Mouse (Mus musculus) CH12.LX (cell line): ENCODE measurements around the gene Sidt2.

Source experiments
- CTCF ChIP-seq, 2 experiments: IDR thresholded peaks in 1 of 2; conservative IDR thresholded peaks in 1 of 2; 2 replicates each; pipeline ENCODE4 v1.5.1; 2011 to 2012; ENCODE audit warnings: low read depth in 2 of 2, low read length in 2 of 2, improper control_type of control experiment in 1 of 2, inconsistent platforms in 1 of 2, mild to moderate bottlenecking in 1 of 2, moderate library complexity in 1 of 2
- KAT2A ChIP-seq: IDR thresholded peaks from 2 replicates; pipeline ENCODE4 v1.6.1; 2012; ENCODE audit warnings: low read length, improper control_type of control experiment, inconsistent platforms; ENCODE audit not compliant: insufficient replicate concordance
- POLR2A ChIP-seq: IDR thresholded peaks from 2 replicates; pipeline ENCODE4 v1.6.1; 2011; ENCODE audit warnings: low read depth, mild to moderate bottlenecking, improper control_type of control experiment, low read length
- ZC3H11A ChIP-seq: IDR thresholded peaks from 2 replicates; pipeline ENCODE4 v1.6.1; 2012; ENCODE audit warnings: low read depth, mild to moderate bottlenecking, inconsistent platforms, low read length, improper control_type of control experiment

DNA sequence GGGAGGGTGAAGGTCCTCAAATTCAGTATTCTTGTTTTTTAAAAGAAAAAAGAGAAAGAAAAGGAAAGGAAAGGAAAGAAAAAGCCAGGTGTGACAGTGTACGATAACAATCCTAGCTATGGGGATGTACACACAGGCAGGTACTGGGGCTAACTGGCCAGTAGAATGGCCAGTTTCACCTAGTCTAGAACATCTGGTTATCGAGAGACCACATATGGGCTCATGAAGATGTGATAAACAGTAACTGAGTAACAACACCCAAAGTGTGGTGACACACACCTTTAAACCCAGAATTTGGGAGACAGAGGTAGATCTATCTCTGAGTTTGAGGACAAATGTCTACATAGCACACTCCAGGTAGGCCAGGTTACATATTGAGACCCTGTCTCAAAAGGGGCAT, 24.7 kb upstream of the Sidt2 start:
- TF ChIP-seq CTCF (conservative IDR thresholded peaks at IDR 0.05 in 1 of 2, IDR thresholded peaks at IDR 0.05 in 1 of 2; ENCODE audit: low read depth in 2 of 2, low read length in 2 of 2) = no peak
- no peak for TF ChIP-seq KAT2A
- TF ChIP-seq POLR2A = no peak
- TF ChIP-seq ZC3H11A = no peak
